Mouse (Mus musculus): Measurements from ENCODE around the gene Ndp. TPM values are rescaled to one million over a fixed set of nuclear protein-coding genes. Genes with fewer than 3 reads are reported as not detected.

Gene Ndp
- polyA plus RNA-seq (2012; ENCODE audit: insufficient read depth, low replicate concordance): not detected in 2 replicates

DNA sequence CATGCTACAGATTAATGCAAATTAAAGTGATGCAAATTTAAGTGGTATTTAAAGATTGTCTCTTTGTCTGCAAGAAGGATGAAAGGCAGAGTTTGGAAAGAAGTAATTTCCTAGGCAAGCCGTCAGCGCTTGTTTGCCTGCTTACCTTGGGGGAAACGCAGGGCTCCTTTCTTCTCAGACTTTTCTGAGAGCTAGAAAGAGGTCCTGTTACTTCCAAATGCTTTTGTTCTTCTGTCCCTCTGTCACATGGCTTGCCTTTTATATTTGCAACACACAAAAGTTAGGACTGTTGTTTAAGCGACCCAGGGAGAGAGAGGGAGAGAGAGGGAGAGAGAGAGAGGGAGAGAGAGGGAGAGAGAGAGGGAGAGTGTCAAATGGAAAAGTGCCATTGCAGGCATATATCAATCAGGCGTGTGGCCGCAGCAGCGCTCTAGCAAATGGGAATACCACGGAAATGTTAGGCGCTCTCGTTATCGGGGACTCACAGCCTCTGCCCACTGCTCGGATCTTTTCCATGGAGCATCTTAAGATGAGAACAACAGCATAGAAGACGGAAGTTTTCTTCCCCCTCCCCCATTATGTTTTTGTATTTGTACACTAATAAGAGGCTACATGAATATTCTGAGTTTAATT is at the start of gene Ndp:
TSS of gene Ndp (minus strand) at position 534 of the 633 bp plus-strand sequence.
- Histone ChIP-seq H3K36me3 (replicated peaks; ENCODE audit: low read length) (no peaks in the 10 kb centered on the region), H3K4me1 (no peaks in the 10 kb centered on the region), H3K4me3 (replicated peaks) (no peak within 1 kb of the TSS), H3K27me3 (replicated peaks) (peaks cover 24% of the 10 kb centered on the region), H3K9me3 (peaks cover 3% of the 10 kb centered on the region; the same call in 1 of the 2 replicates)
- no peak for TF ChIP-seq GATA1 (IDR thresholded peaks at IDR 0.05; ENCODE audit: borderline replicate concordance, low read length)
- TF ChIP-seq FLI1 (IDR thresholded peaks at IDR 0.05; ENCODE audit: low read length): no peak

DNA sequence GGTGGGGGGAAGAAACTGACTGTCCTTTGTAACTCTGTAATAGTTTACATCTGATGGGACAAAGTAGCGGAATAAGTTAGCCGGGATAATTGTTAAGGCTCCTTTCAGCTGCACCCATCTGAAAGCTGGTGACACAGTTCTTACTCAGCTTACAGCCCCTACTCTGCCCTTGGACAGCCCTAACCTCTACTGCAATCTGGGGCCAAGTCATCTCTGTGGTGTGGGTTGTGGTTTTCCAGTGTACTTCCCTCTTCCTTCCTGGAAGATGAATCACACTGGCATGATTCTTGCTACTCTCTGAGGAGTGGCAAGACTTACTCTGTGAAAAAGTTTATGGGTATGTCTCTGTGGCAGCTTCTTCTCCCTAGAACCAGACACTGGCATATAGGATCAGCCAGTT is 43.2 kb upstream of the Ndp start:
- Histone ChIP-seq H3K36me3 (replicated peaks; ENCODE audit: low read length) (no peaks in the 10 kb centered on the region), H3K4me3 (replicated peaks) (no peak overlapping the region), H3K4me1 (no peaks in the 10 kb centered on the region), H3K27me3 (replicated peaks) (peaks cover 7% of the 10 kb centered on the region), H3K9me3 (0 out of 2 replicates have a peak, but pooled peaks cover 7% of the 10 kb centered on the region)
- TF ChIP-seq GATA1 (IDR thresholded peaks at IDR 0.05; ENCODE audit: borderline replicate concordance, low read length): no peak
- TF ChIP-seq FLI1 (IDR thresholded peaks at IDR 0.05; ENCODE audit: low read length): no peak

DNA sequence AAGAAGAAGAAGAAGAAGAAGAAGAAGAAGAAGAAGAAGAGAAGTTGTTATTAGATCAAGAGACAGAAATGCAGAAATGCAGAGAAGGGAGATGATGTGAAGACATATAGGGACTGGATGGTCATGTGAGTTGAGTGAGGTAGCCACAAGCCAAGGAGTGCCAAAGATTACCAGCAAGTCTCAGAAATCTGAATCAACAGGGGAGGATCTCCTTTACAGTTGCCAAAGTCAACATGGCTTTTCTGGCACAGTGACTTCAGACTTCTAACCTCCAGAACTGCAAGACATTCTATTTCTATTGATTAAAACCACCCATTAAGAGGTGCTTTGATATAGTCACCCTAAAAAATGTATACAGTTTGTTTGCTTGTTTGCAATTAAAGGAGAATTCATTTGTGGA is 6.4 kb upstream of the Ndp start:
- no peaks in the 10 kb centered on the region for H3K36me3 ChIP-seq (replicated peaks; ENCODE audit: low read length)
- peaks cover 4% of the 10 kb centered on the region for H3K27me3 ChIP-seq (replicated peaks)
- no peaks in the 10 kb centered on the region for H3K9me3 ChIP-seq
- TF ChIP-seq GATA1 (IDR thresholded peaks at IDR 0.05; ENCODE audit: borderline replicate concordance, low read length): no peak
- TF ChIP-seq FLI1 (IDR thresholded peaks at IDR 0.05; ENCODE audit: low read length): no peak
- no peaks in the 10 kb centered on the region for H3K4me1 ChIP-seq
- no peak overlapping the region for H3K4me3 ChIP-seq (replicated peaks)

DNA sequence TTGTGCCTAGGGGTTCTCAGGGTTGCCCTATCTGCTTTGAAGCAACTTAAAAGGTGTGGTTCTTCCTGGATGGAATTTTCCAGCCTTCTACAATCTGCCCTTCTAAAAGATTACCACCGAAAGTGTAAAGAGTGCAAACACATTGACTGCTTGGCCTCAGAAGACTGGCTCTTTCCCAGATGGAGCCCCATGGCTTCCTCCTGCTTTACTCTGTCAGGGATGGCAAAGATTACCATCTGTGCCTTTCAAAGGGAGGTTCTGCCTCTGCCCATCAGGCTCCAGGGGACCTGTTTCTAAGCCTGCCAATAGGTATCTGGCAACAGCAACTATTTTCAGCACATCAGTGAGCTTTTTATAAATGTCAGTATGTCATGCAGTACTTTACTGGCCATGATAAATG is 1.5 kb upstream of the Ndp start:
- peaks cover 23% of the 10 kb centered on the region for H3K27me3 ChIP-seq (replicated peaks)
- peaks cover 3% of the 10 kb centered on the region; the same call in 1 of the 2 replicates for H3K9me3 ChIP-seq
- H3K4me1 ChIP-seq: no peaks in the 10 kb centered on the region
- no peaks in the 10 kb centered on the region for H3K36me3 ChIP-seq (replicated peaks; ENCODE audit: low read length)
- no peak for TF ChIP-seq GATA1 (IDR thresholded peaks at IDR 0.05; ENCODE audit: borderline replicate concordance, low read length)
- no peak for TF ChIP-seq FLI1 (IDR thresholded peaks at IDR 0.05; ENCODE audit: low read length)
- H3K4me3 ChIP-seq (replicated peaks): no peak overlapping the region

DNA sequence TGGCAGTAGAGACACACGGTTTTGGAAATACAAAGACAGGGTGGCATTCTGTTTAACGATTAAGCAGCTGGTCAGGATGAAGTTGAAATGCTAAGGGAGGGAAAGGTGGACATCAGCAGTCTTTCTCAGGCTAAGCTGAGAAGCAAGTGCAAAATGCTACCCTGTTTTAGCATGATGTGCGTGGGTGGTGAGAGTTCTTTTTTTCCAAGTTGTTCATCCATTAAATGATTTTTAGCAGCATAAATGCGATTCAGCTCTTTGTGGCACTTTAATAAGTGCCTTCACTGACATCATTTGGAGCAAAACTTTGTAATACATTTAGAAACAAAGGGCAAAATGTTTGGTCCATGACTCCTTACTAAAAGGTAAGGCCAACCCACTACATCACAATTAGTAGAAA is 337 bp upstream of the Ndp start:
- H3K4me1 ChIP-seq: no peaks in the 10 kb centered on the region
- no peaks in the 10 kb centered on the region for H3K36me3 ChIP-seq (replicated peaks; ENCODE audit: low read length)
- H3K4me3 ChIP-seq (replicated peaks): no peak overlapping the region
- peaks cover 24% of the 10 kb centered on the region for H3K27me3 ChIP-seq (replicated peaks)
- peaks cover 3% of the 10 kb centered on the region; the same call in 1 of the 2 replicates for H3K9me3 ChIP-seq
- TF ChIP-seq GATA1 (IDR thresholded peaks at IDR 0.05; ENCODE audit: borderline replicate concordance, low read length) (no peak), FLI1 (IDR thresholded peaks at IDR 0.05; ENCODE audit: low read length) (no peak)

DNA sequence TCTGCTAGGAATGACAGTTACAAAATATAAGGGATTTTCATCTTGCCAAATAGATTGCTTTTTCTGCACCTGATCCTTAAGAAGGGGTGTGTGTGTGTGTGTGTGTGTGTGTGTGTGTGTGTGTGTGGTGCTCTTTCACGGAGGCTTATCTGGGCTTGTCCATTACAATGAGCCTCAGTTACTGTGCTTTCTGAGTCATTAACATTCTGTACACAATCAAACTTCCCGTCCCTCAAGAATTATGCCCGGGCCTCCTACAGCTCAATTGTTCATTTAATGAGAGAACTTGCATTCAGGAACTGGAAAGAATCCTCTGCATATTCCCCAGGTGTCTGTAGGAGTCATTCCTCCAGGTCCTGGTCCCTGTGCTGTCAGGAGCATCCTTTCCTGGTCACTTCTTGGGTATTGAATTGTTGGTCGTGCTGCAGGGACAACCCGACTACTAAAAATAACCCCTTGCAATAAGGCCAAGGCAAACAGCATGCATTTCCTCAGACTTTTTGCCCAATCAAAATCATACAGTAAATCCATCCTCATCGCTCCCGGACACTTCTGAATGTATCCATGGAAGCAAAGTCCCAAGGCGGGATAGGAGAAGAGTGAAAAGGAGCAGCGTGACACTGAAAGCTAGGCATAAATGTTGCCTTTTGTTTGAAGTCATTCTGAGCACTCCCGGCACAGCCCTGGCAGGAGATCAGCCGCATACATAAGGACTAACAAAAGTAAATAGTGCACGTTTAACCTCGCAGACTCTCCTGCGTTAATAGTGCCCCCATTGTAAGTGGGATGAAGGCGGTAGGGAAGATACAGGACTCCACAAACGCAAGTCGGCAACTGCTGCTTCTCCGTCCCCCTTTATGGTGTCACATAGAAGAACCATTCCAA is 1.1 kb downstream of the Ndp start:
- Histone ChIP-seq H3K36me3 (replicated peaks; ENCODE audit: low read length) (no peaks in the 10 kb centered on the region), H3K4me3 (replicated peaks) (no peak overlapping the region), H3K4me1 (no peaks in the 10 kb centered on the region), H3K27me3 (replicated peaks) (peaks cover 26% of the 10 kb centered on the region), H3K9me3 (peaks cover 3% of the 10 kb centered on the region; the same call in 1 of the 2 replicates)
- TF ChIP-seq GATA1 (IDR thresholded peaks at IDR 0.05; ENCODE audit: borderline replicate concordance, low read length): no peak
- no peak for TF ChIP-seq FLI1 (IDR thresholded peaks at IDR 0.05; ENCODE audit: low read length)

DNA sequence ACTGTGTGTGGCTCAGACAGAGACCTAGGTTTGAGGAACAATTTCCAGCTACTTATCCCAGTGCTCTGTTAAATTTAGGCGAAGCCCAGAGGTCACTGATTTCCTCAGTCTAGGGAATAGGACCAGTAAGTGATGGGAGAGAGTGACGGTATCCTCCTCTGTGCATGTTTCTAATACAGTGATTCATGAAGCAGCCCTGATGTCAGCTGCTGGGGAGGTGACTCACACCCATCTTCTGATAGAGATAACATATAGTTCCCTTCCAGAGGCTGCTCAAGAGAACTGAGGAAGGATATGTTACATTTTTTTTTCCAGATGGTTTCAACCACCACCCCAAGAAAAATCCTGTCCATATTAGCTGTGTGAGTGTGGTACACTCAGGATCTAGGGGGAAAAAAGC is 2.9 kb downstream of the Ndp start:
- TF ChIP-seq GATA1 (IDR thresholded peaks at IDR 0.05; ENCODE audit: borderline replicate concordance, low read length): no peak
- no peak for TF ChIP-seq FLI1 (IDR thresholded peaks at IDR 0.05; ENCODE audit: low read length)
- H3K9me3 ChIP-seq: peaks cover 3% of the 10 kb centered on the region; the same call in 1 of the 2 replicates
- no peaks in the 10 kb centered on the region for H3K4me1 ChIP-seq
- no peak overlapping the region for H3K4me3 ChIP-seq (replicated peaks)
- H3K27me3 ChIP-seq (replicated peaks): peaks cover 26% of the 10 kb centered on the region
- H3K36me3 ChIP-seq (replicated peaks; ENCODE audit: low read length): no peaks in the 10 kb centered on the region

DNA sequence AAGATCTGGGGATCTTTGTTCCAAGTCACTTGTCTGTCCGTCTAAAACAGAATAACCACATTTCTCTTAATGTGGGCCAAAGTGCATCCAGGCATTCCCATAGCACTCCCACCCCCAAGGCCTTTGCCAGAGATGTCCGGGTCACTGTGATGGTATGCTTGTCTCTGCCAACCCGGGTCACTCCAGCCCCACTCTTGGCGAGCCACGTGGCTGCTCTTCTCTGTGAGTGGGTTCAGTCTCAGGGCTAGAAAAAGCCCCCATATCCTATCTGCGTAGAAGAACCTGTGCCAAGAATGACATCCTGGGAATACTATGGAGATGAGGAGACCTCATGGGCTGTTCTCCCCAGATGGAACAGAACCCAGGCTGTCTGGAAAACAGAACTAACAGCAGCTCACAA is 4.0 kb downstream of the Ndp start:
- Histone ChIP-seq H3K9me3 (peaks cover 3% of the 10 kb centered on the region; the same call in 1 of the 2 replicates), H3K27me3 (replicated peaks) (peaks cover 22% of the 10 kb centered on the region), H3K4me1 (no peaks in the 10 kb centered on the region), H3K36me3 (replicated peaks; ENCODE audit: low read length) (no peaks in the 10 kb centered on the region), H3K4me3 (replicated peaks) (no peak overlapping the region)
- TF ChIP-seq GATA1 (IDR thresholded peaks at IDR 0.05; ENCODE audit: borderline replicate concordance, low read length) (no peak), FLI1 (IDR thresholded peaks at IDR 0.05; ENCODE audit: low read length) (no peak)

DNA sequence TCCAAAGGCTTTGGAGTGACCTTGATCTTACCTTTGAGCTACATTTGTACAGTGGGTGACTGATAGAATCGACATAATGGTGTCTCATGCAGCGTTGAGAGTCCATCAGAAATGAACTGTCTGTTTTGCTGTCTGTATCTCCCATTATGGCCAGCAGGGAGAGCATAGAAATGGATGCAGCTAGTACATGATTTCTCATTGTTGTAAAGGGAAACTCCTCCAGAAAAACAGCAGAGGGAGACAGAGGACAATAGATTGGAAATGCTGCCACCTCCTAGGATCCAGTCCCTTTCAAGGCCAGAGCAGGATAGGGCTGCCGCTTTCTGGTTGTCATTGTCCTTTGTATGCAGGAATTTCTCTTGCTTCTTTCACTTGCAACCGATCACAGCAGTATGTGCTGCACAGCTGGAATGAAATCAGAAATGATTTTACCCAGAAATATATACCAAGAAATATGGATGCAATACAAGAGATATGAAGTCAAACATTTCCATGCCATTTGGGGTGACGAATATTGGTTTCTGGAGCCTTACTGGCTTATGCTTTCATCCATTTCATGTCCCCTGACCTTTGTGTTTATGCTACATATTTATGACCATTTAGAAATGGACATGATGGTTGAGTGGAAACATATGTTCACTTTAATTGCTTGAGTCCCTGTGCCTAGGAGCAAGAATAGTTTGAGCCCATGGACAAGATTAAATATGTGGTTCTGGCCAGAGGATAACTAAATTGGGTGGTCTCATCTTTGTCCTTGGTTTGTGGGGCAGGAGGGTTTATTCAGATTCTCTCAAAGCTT is 17.0 kb downstream of the Ndp start:
- no peaks in the 10 kb centered on the region for H3K36me3 ChIP-seq (replicated peaks; ENCODE audit: low read length)
- H3K4me1 ChIP-seq: no peaks in the 10 kb centered on the region
- TF ChIP-seq GATA1 (IDR thresholded peaks at IDR 0.05; ENCODE audit: borderline replicate concordance, low read length): no peak
- no peak for TF ChIP-seq FLI1 (IDR thresholded peaks at IDR 0.05; ENCODE audit: low read length)
- no peak overlapping the region for H3K4me3 ChIP-seq (replicated peaks)
- H3K27me3 ChIP-seq (replicated peaks): no peaks in the 10 kb centered on the region
- no peaks in the 10 kb centered on the region for H3K9me3 ChIP-seq

Data from megakaryocyte, embryonic 14.5 days (primary cell).